Mouse (Mus musculus) ovary, postnatal 36 days (tissue): Measurements from ENCODE around the gene Ehd2.

Source experiments
- DNase-seq: peaks from one replicate; pipeline ENCODE4 v3.0.0; 2022; ENCODE audit warnings: low spot score, mixed read lengths

The Ehd2 gene

DNA sequence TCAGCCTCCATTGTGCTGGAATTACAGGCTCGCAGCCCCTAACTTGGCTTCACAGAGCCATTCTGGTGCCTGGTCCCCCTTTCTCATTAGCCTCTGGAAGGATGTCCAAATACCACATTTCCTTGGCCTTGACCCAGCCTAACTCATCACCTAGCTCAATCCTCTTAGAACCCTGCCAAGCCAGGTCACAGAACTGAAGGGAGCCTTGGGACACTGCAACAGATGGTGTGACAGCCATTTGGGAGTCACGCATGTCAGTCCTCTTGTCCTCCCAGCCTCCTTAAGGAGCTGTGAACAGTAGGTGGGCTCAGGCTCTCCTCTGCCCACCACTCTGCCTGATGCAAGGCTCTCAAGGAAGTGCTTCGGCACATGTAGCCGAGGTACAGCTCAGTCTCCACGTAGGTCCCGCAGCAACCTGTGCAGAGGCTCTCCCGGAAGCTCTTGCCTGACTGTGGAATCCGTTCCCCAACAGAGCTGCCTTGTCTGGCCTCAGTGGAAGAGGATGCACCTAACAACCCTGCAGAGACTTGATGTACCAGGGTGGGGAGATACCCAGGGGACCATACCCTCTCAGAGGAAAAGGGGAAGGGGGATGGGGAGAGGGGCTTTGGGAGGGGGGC is 59.3 kb downstream of the Ehd2 start:
- no peak for DNase-seq

- DNase-seq, result no peak
These were observed 60.8 kb downstream of the Ehd2 start for GRCm38 (mm10) chr7:15906602-15907001.

DNA sequence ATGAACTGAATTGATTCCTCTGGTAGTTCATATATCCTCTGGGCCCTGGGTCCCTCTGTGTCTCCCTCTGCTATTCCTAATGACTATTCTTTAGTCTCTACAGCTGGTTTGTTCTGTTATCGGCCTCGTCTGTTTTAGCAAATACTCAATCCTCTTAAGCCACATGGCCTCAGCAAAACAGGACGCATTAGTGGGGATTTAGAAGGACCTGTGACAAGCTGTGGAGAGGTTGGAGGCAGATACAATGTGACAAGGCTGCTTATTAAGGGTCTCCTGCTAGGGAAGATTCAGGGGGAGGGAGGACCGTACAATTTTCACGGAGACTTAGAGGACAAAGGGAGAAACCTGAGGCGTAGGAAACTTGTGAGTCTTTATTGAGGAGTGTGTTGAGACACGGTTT is 61.5 kb downstream of the Ehd2 start:
- DNase-seq, result no peak

DNA sequence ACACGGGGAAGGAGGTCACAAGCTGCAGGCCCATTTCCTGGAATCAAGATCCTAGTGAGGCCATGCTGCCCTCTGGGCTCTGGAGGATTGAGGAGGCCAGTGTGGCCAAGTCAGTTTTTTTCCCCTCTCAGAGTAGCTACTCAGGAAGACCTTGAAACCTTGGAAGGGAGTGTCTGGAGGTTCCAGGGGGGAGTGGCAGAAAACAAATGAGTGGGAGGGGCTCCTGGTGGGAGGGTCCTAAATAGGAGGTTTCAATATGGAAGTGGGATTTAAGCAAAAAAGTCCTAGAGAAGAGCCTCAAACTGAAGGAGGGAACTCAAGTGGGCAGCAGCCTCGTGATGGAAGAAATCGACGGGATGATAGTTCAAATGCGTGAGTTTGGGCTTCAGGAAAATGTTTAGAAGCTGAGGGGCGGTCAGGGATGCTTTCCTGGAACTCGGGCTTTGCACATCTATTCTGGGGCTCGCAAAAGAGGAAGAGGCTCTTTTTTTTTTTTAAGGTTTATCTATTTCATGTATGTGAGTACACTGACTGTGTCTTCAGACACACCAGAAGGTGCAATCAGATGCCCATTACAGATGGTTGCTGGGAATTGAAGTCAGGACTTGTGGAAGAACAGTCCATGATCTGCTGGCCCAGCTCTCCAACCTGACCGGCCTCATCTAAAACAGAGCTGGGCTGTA is 65.9 kb downstream of the Ehd2 start:
- no peak for DNase-seq
